Mouse (Mus musculus): Measurements from ENCODE around the gene Gm9789. TPM values are rescaled to one million over a fixed set of nuclear protein-coding genes. Genes with fewer than 3 reads are reported as not detected.
"Not testable (repeated sequence)": the region's sequence is repeated elsewhere in the genome, so short reads cannot be mapped to it uniquely, and the experiment has no call there.

Gene Gm9789
- polyA plus RNA-seq (2015; fragmentation: Nextera tagmentation; extraction: Ambion mirVana), result not detected in 2 replicates

GRCm38 (mm10) chr16:89157652-89158051 is at the start of gene Gm9789:
Gene Gm9789, plus strand, starts transcription at chr16:89157952.
- Histone ChIP-seq H3K4me2 (no peak within 1 kb of the TSS), H3K9ac (no peak within 1 kb of the TSS), H3K9me3 (no peaks in the 10 kb centered on the region), H3K36me3 (no peaks in the 10 kb centered on the region), H3K4me1 (no peaks in the 10 kb centered on the region), H3K4me3 (no peak within 1 kb of the TSS), H3K27me3 (no peaks in the 10 kb centered on the region), H3K27ac (no peak within 1 kb of the TSS)
- WGBS, result 83% methylated on average over 4 of the region's 4 CpGs
- ATAC-seq (ENCODE audit: insufficient number of reproducible peaks, insufficient read depth, low FRiP score, low TSS enrichment, low read depth), result no peak

GRCm38 (mm10) chr16:89140551-89140950 is 17.2 kb upstream of the Gm9789 start, which contains the start of gene Gm6358:
Gene Gm6358, plus strand, starts transcription at chr16:89140851.
- Histone ChIP-seq H3K9ac (no peak within 1 kb of the TSS), H3K4me3 (no peak within 1 kb of the TSS), H3K9me3 (no peaks in the 10 kb centered on the region), H3K36me3 (no peaks in the 10 kb centered on the region), H3K4me2 (no peak within 1 kb of the TSS), H3K27me3 (no peaks in the 10 kb centered on the region), H3K27ac (no peak within 1 kb of the TSS), H3K4me1 (no peaks in the 10 kb centered on the region)
- no peak for ATAC-seq (ENCODE audit: insufficient number of reproducible peaks, insufficient read depth, low FRiP score, low TSS enrichment, low read depth)
- WGBS, result 85% methylated on average over 1 of the region's 1 CpGs

GRCm38 (mm10) chr16:89150786-89151185 is 7.0 kb upstream of the Gm9789 start, which contains the start of gene Gm10061:
Gene Gm10061, plus strand, starts transcription at chr16:89151086.
- Histone ChIP-seq H3K27ac (no peak within 1 kb of the TSS), H3K36me3 (no peaks in the 10 kb centered on the region), H3K9ac (no peak within 1 kb of the TSS), H3K4me1 (no peaks in the 10 kb centered on the region), H3K9me3 (no peaks in the 10 kb centered on the region), H3K4me2 (no peak within 1 kb of the TSS), H3K4me3 (no peak within 1 kb of the TSS), H3K27me3 (no peaks in the 10 kb centered on the region)
- no peak for ATAC-seq (ENCODE audit: insufficient number of reproducible peaks, insufficient read depth, low FRiP score, low TSS enrichment, low read depth)
- WGBS, result 91% methylated on average over 1 of the region's 1 CpGs

GRCm38 (mm10) chr16:89169190-89169589 is 11.4 kb downstream of the Gm9789 start, which contains the start of gene Gm7735:
Gene Gm7735, plus strand, starts transcription at chr16:89169490.
- H3K4me3 ChIP-seq; H3K36me3 ChIP-seq; H3K4me2 ChIP-seq; H3K27me3 ChIP-seq; H3K4me1 ChIP-seq; ATAC-seq (ENCODE audit: insufficient number of reproducible peaks, insufficient read depth, low FRiP score, low TSS enrichment, low read depth); H3K9me3 ChIP-seq; H3K9ac ChIP-seq; H3K27ac ChIP-seq: not testable (repeated sequence)

GRCm38 (mm10) chr16:89174435-89174834 is 16.7 kb downstream of the Gm9789 start, which contains the start of gene 1110057P08Rik:
Gene 1110057P08Rik, plus strand, starts transcription at chr16:89174735.
- no peaks in the 10 kb centered on the region for H3K9me3 ChIP-seq
- H3K4me3 ChIP-seq, result no peak within 1 kb of the TSS
- WGBS, result 83% methylated on average over 2 of the region's 2 CpGs
- H3K27ac ChIP-seq, result no peak within 1 kb of the TSS
- ATAC-seq (ENCODE audit: insufficient number of reproducible peaks, insufficient read depth, low FRiP score, low TSS enrichment, low read depth), result no peak
- H3K36me3 ChIP-seq, result no peaks in the 10 kb centered on the region
- H3K27me3 ChIP-seq, result no peaks in the 10 kb centered on the region
- H3K4me2 ChIP-seq, result no peak within 1 kb of the TSS
- no peaks in the 10 kb centered on the region for H3K4me1 ChIP-seq
- H3K9ac ChIP-seq, result no peak within 1 kb of the TSS

- no peaks in the 10 kb centered on the region for H3K4me1 ChIP-seq
- 81% methylated on average over 4 of the region's 4 CpGs for WGBS
- H3K36me3 ChIP-seq, result no peaks in the 10 kb centered on the region
- H3K4me2 ChIP-seq, result no peak overlapping the region
- H3K4me3 ChIP-seq, result no peak overlapping the region
- no peaks in the 10 kb centered on the region for H3K27me3 ChIP-seq
- H3K27ac ChIP-seq, result no peak overlapping the region
- H3K9ac ChIP-seq, result no peak overlapping the region
- ATAC-seq (ENCODE audit: insufficient number of reproducible peaks, insufficient read depth, low FRiP score, low TSS enrichment, low read depth), result no peak
- no peaks in the 10 kb centered on the region for H3K9me3 ChIP-seq
These were observed 30.9 kb downstream of the Gm9789 start for GRCm38 (mm10) chr16:89188621-89189020.

- no peak within 1 kb of the TSS for H3K27ac ChIP-seq
- H3K9me3 ChIP-seq, result no peaks in the 10 kb centered on the region
- no peaks in the 10 kb centered on the region for H3K27me3 ChIP-seq
- no peak for ATAC-seq (ENCODE audit: insufficient number of reproducible peaks, insufficient read depth, low FRiP score, low TSS enrichment, low read depth)
- no peak within 1 kb of the TSS for H3K4me2 ChIP-seq
- H3K4me1 ChIP-seq, result no peaks in the 10 kb centered on the region
- H3K9ac ChIP-seq, result no peak within 1 kb of the TSS
- no peak within 1 kb of the TSS for H3K4me3 ChIP-seq
- H3K36me3 ChIP-seq, result no peaks in the 10 kb centered on the region
- 76% methylated on average over 1 of the region's 1 CpGs for WGBS
These were observed 47.8 kb downstream of the Gm9789 start, which contains the start of gene Krtap20-2 for GRCm38 (mm10) chr16:89205561-89205960. Gene Krtap20-2, plus strand, starts transcription at chr16:89205861.

Other genes with a start within 250 kb of the Gm9789 start
- not detected in 2 replicates for gene Krtap19-9b, start 225.7 kb upstream of the Gm9789 start, polyA plus RNA-seq (2015; fragmentation: Nextera tagmentation; extraction: Ambion mirVana)
- gene Krtap16-3, start 195.1 kb upstream of the Gm9789 start, polyA plus RNA-seq (2015; fragmentation: Nextera tagmentation; extraction: Ambion mirVana), result not detected in 2 replicates
- gene Krtap22-2, start 147.2 kb upstream of the Gm9789 start, polyA plus RNA-seq (2015; fragmentation: Nextera tagmentation; extraction: Ambion mirVana), result not detected in 2 replicates
- gene Gm10229, start 142.7 kb upstream of the Gm9789 start, polyA plus RNA-seq (2015; fragmentation: Nextera tagmentation; extraction: Ambion mirVana), result not detected in 2 replicates
- not detected in 2 replicates for gene Krtap6-1, start 126.3 kb upstream of the Gm9789 start, polyA plus RNA-seq (2015; fragmentation: Nextera tagmentation; extraction: Ambion mirVana)
- not detected in 2 replicates for gene Gm10228, start 116.5 kb upstream of the Gm9789 start, polyA plus RNA-seq (2015; fragmentation: Nextera tagmentation; extraction: Ambion mirVana)
- not detected in 2 replicates for gene Krtap6-5, start 110.1 kb upstream of the Gm9789 start, polyA plus RNA-seq (2015; fragmentation: Nextera tagmentation; extraction: Ambion mirVana)
- not detected in 2 replicates for gene 1110025L11Rik, start 94.0 kb upstream of the Gm9789 start, polyA plus RNA-seq (2015; fragmentation: Nextera tagmentation; extraction: Ambion mirVana)
- gene Krtap6-3, start 73.9 kb upstream of the Gm9789 start, polyA plus RNA-seq (2015; fragmentation: Nextera tagmentation; extraction: Ambion mirVana), result not detected in 2 replicates
- not detected in 2 replicates for gene Gm6358, start 17.1 kb upstream of the Gm9789 start, polyA plus RNA-seq (2015; fragmentation: Nextera tagmentation; extraction: Ambion mirVana)
- not detected in 2 replicates for gene Gm10061, start 6.9 kb upstream of the Gm9789 start, polyA plus RNA-seq (2015; fragmentation: Nextera tagmentation; extraction: Ambion mirVana)
- not detected in 2 replicates for gene Gm7735, start 11.5 kb downstream of the Gm9789 start, polyA plus RNA-seq (2015; fragmentation: Nextera tagmentation; extraction: Ambion mirVana)
- not detected in 2 replicates for gene 1110057P08Rik, start 16.8 kb downstream of the Gm9789 start, polyA plus RNA-seq (2015; fragmentation: Nextera tagmentation; extraction: Ambion mirVana)
- not detected in 2 replicates for gene Krtap20-2, start 47.9 kb downstream of the Gm9789 start, polyA plus RNA-seq (2015; fragmentation: Nextera tagmentation; extraction: Ambion mirVana)
- gene Krtap21-1, start 245.9 kb downstream of the Gm9789 start, polyA plus RNA-seq (2015; fragmentation: Nextera tagmentation; extraction: Ambion mirVana), result not detected in 2 replicates